Mouse (Mus musculus) heart, embryonic 14.5 days (tissue): ENCODE data around the gene Adgra1. TPM values are rescaled to one million over a fixed set of nuclear protein-coding genes. Genes with fewer than 3 reads are reported as not detected.

Source experiments
- ATAC-seq: fragments of 200-750 bp; cut with Nextera tagmentation; 2 replicates; pipeline ENCODE4 v1.8.0; 2017; ENCODE audit warnings: low read depth, moderate TSS enrichment; ENCODE audit not compliant: insufficient number of reproducible peaks, insufficient read depth, low FRiP score
- H3K27ac ChIP-seq, 2 experiments: fragments of 200-500 bp in 1 of 2; fragments of 300-500 bp in 1 of 2; sonication (generic) in 1 of 2; replicated peaks in 1 of 2; 2 replicates each; pipeline ENCODE4 v1.5.1; 2012 to 2014; ENCODE audit warnings: low read depth in 2 of 2, low read length in 2 of 2, control low read depth in 1 of 2, mild to moderate bottlenecking in 1 of 2, mixed read lengths in 1 of 2; ENCODE audit not compliant: control insufficient read depth in 1 of 2, insufficient read depth in 1 of 2
- H3K27me3 ChIP-seq: fragments of 300-500 bp; sonication (generic); 2 replicates; pipeline ENCODE4 v1.6.1; 2014; ENCODE audit warnings: mild to moderate bottlenecking, low read length, control low read depth; ENCODE audit not compliant: control insufficient read depth, insufficient read depth
- H3K36me3 ChIP-seq: fragments of 300-500 bp; sonication (generic); 2 replicates; pipeline ENCODE4 v1.6.1; 2014; ENCODE audit warnings: mild to moderate bottlenecking, control low read depth, low read length, mixed read lengths; ENCODE audit not compliant: control insufficient read depth, insufficient read depth
- H3K4me1 ChIP-seq, 2 experiments: fragments of 200-500 bp in 1 of 2; fragments of 300-500 bp in 1 of 2; sonication (generic) in 1 of 2; 2 replicates each; pipeline ENCODE4 v1.6.1; 2012 to 2014; ENCODE audit warnings: low read length in 2 of 2, control low read depth in 1 of 2, mixed read lengths in 1 of 2; ENCODE audit not compliant: control insufficient read depth in 2 of 2, insufficient read depth in 2 of 2
- H3K4me2 ChIP-seq: fragments of 300-500 bp; sonication (generic); 2 replicates; pipeline ENCODE4 v1.6.1; 2014; ENCODE audit warnings: mild to moderate bottlenecking, low read length
- H3K4me3 ChIP-seq, 2 experiments: fragments of 200-500 bp in 1 of 2; fragments of 300-500 bp in 1 of 2; sonication (generic) in 1 of 2; 2 replicates each; pipeline ENCODE4 v1.5.1; 2012 to 2014; ENCODE audit warnings: low read length in 2 of 2, mild to moderate bottlenecking in 2 of 2, control low read depth in 1 of 2, low read depth in 1 of 2, moderate library complexity in 1 of 2; ENCODE audit not compliant: control insufficient read depth in 1 of 2, insufficient read depth in 1 of 2
- H3K9ac ChIP-seq: fragments of 300-500 bp; sonication (generic); 2 replicates; pipeline ENCODE4 v1.6.1; 2014; ENCODE audit warnings: mild to moderate bottlenecking, low read length
- H3K9me3 ChIP-seq: fragments of 300-500 bp; sonication (generic); 2 replicates; pipeline ENCODE4 v1.6.1; 2016; ENCODE audit warnings: low read length, control low read depth; ENCODE audit not compliant: control insufficient read depth
- WGBS: fragments of 180-500 bp; shearing (Covaris S2); extraction: QIAGEN DNeasy Blood & Tissue Kit; methylation state at CpG from one replicate; pipeline ENCODE4 v1.1.7; 2014; 5-methylcytosine and 5-hydroxymethylcytosine counted together
- polyA plus RNA-seq: library from polyadenylated mRNA; unstranded; fragments of >200 nt; fragmentation: Nextera tagmentation; extraction: Ambion mirVana; gene quantifications from 2 replicates; pipeline ENCODE4 v1.2.1, GENCODE M21; 2014

The Adgra1 gene
- 0.19 TPM in 1 of 2 replicates, not detected in the other for polyA plus RNA-seq

DNA sequence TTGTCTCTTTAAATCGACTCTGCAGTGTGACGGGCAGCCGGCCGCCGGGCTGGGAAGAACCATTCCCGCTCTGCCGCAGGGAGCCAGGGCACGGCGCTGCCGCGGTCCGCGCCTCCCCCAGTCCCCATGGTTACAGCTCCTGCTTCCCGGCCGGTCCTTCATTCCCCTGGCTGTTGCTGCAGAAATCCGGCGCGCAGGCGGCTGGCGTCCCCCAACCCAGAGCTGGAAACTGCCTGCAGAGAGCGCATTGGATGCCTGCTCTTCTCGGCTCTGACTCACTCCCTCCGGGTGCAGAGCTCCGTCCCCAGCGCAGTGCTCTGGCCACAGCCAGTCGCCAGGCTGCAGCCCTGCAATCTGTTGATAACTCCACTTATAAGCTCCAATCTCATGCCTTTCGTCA is at the start of gene Adgra1:
Gene Adgra1 (plus strand): TSS at position 139 of the 400 bp plus-strand sequence.
- peak; percentile 68 for ATAC-seq
- Histone ChIP-seq H3K4me3 (peak within 1 kb of the TSS; percentile 15 to 24; a peak in 3 of 4 replicates), H3K9ac (0 out of 2 replicates have a peak within 1 kb of the TSS, but pooled peaks have one; percentile 12), H3K4me1 (peaks cover 5 to 8% of the 10 kb centered on the region in 2 experiments; a peak in 2 of 4 replicates), H3K9me3 (no peaks in the 10 kb centered on the region), H3K27me3 (peaks cover 30% of the 10 kb centered on the region), H3K4me2 (peak within 1 kb of the TSS; percentile 58), H3K36me3 (no peaks in the 10 kb centered on the region), H3K27ac (no peak within 1 kb of the TSS)
- under 1% methylated on average over 27 of the region's 27 CpGs for WGBS

DNA sequence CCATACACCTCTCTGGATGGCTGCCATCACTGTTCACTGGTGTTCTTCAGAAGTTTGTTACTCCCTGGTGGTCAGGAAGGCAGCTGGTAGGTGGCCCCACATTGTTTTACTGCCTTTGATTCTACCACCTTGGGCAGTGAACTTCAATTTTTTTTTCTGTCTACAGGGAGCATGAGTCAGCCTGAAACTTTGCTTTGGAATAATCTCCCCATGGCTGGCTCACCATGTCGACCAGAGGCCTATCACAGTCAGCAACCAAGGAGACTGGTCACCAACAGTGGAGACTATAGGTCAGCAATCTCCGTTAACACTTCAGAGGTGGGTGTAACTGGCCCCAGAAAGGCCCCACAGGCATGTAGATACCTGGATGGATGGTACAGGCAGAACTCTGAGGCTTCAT is 46.6 kb upstream of the Adgra1 start:
- no peaks in the 10 kb centered on the region for H3K4me1 ChIP-seq
- no peak overlapping the region for H3K9ac ChIP-seq
- no peak overlapping the region for H3K4me2 ChIP-seq
- 62% methylated on average over 2 of the region's 2 CpGs for WGBS
- no peak overlapping the region for H3K27ac ChIP-seq
- no peak for ATAC-seq
- H3K4me3 ChIP-seq = no peak overlapping the region
- no peaks in the 10 kb centered on the region for H3K27me3 ChIP-seq
- no peaks in the 10 kb centered on the region for H3K36me3 ChIP-seq
- no peaks in the 10 kb centered on the region for H3K9me3 ChIP-seq

DNA sequence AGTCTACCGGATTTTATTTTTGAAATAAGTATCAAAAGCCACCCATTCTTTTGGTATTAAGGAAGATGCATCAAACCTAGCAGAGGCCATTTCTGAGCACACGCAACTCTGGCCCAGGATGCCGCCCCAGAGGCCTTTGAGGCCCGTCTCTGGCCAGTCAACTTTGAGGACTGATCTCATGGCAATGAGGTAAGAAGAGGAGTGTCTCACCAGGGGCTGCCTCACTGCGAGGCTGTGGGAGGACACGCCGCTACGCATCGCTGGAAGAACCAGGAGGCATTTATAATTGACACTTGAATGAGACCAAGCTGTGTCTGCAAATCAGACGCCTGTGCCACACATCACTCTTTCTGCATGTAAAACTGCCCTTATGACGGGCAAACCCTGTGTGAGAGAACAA is 45.0 kb upstream of the Adgra1 start:
- H3K9ac ChIP-seq = no peak overlapping the region
- 84% methylated on average over 11 of the region's 11 CpGs for WGBS
- no peak overlapping the region for H3K4me2 ChIP-seq
- ATAC-seq = no peak
- no peaks in the 10 kb centered on the region for H3K36me3 ChIP-seq
- no peaks in the 10 kb centered on the region for H3K4me1 ChIP-seq
- no peak overlapping the region for H3K4me3 ChIP-seq
- H3K9me3 ChIP-seq = no peaks in the 10 kb centered on the region
- H3K27ac ChIP-seq = no peak overlapping the region
- H3K27me3 ChIP-seq = no peaks in the 10 kb centered on the region

DNA sequence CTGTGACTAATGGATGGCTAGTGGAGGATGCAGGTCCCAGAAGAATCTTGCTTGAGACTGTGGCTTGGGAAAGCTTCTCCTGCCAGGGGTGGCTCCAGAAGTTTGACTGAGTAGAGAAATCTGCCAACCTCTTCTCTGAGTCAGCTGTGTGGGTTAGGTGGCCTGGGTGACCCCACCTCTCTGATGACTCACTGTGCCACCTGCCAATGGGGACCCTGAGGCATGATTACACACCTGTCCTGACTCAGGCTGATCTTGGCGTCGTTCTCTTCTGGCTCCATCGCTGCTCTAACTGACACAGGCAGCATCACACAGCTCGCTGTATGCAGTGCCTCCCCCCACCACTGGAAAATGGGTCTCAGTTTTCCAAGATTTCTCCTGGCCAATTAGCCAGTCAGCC is 44.3 kb upstream of the Adgra1 start:
- 72% methylated on average over 4 of the region's 4 CpGs for WGBS
- H3K27ac ChIP-seq = no peak overlapping the region
- no peak overlapping the region for H3K9ac ChIP-seq
- H3K27me3 ChIP-seq = no peaks in the 10 kb centered on the region
- no peaks in the 10 kb centered on the region for H3K9me3 ChIP-seq
- H3K36me3 ChIP-seq = no peaks in the 10 kb centered on the region
- no peaks in the 10 kb centered on the region for H3K4me1 ChIP-seq
- no peak for ATAC-seq
- H3K4me2 ChIP-seq = no peak overlapping the region
- no peak overlapping the region for H3K4me3 ChIP-seq

DNA sequence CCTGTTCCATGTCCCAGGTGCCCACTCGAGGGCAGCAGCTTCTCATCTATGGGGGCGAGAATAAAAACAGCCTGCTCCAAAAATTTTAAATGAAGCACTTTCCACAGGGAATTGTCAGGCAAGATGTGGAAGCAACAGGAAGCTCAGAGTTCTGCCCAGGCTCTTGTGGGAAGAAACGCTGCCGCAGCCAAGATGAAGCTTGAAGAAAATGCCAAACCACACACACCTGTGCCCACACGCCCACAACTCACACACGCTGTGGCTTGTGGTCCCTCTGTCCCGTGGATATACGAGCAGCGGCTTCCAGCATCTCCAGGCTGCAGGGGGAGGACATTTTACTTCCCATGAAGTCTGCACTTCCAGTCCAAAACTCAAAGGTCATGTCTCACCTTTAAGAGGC is 42.4 kb upstream of the Adgra1 start:
- 72% methylated on average over 9 of the region's 9 CpGs for WGBS
- no peak overlapping the region for H3K9ac ChIP-seq
- H3K9me3 ChIP-seq = no peaks in the 10 kb centered on the region
- no peak overlapping the region for H3K27ac ChIP-seq
- no peaks in the 10 kb centered on the region for H3K4me1 ChIP-seq
- no peaks in the 10 kb centered on the region for H3K36me3 ChIP-seq
- no peak overlapping the region for H3K4me3 ChIP-seq
- no peaks in the 10 kb centered on the region for H3K27me3 ChIP-seq
- no peak for ATAC-seq
- H3K4me2 ChIP-seq = no peak overlapping the region

DNA sequence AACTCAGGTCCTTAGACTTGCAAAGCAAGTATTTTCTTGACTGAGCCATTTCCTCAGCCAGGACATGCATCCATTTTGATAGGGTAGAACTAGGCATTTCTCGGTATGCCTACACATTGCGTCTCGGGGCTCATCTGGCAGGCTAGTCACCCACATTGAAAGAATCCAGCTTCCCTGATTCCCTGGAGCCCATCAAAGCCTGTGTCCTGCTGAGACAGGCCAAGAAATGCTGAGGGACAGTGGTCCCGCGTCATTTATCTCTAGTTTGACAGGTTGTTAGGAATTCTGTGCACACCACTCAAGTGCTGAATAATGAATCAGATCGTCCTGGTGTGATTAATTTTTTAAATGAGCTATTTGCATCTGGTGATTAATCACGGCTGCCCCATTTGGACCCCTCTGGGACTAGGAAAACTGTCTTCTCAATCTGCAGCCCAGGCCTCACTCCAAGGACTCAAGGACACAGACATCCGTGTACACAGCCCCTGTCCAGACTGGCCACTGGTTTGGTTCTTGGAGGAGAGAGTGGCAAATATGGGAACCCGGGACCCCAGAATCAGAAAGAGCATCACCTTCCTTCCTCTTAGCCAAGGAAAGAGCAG is 38.9 kb upstream of the Adgra1 start:
- H3K9me3 ChIP-seq = no peaks in the 10 kb centered on the region
- no peak overlapping the region for H3K9ac ChIP-seq
- no peak for ATAC-seq
- 69% methylated on average over 9 of the region's 9 CpGs for WGBS
- no peak overlapping the region for H3K4me3 ChIP-seq
- no peak overlapping the region for H3K27ac ChIP-seq
- H3K4me2 ChIP-seq = no peak overlapping the region
- H3K27me3 ChIP-seq = no peaks in the 10 kb centered on the region
- no peaks in the 10 kb centered on the region for H3K36me3 ChIP-seq
- no peaks in the 10 kb centered on the region for H3K4me1 ChIP-seq

DNA sequence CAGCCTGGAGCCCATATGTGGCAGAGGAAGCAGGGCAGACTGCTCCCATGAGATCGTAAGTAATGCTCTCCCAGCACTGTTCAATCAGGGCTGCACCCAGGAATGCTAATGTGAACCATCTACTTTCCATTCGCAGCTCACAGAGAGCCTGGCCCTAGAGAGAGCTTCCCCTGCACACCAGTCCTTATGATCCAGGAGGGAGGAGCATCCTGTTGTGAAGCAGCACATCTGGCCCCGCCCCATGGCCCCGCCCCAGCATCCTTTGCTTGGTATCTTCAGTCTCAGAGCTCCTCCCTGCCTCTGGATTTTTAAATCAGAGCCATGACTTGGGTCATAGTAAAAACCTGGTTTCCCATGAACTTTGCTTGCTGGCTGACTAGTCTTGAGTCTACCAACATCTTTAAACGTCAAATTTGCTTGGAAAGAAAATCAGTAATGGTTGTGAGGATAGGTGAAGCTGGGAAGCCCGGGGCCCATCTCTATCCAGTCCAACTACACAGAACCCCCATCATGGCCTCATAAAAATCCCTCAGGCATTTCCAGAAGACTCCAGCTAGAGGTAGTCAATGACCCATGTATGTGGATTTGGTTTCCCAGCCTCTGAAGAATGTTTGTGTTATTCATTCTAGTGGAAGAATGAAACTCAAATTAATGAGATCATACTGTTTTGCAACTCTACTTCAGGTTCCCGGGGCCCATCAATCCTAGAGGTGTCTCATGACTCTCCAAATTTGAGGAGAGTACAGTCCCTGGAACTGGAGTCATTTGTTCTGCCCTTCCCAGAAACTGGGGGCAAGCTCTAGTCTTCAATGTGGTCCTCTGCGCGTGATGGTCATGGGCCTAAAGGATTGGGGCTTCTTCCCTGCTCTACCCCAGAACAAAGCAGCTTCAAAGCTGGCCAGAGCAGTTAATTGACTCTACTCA is 36.5 kb upstream of the Adgra1 start:
- Histone ChIP-seq H3K4me3 (no peak overlapping the region), H3K36me3 (no peaks in the 10 kb centered on the region), H3K4me2 (no peak overlapping the region), H3K4me1 (no peaks in the 10 kb centered on the region), H3K9ac (no peak overlapping the region), H3K27ac (no peak overlapping the region), H3K9me3 (no peaks in the 10 kb centered on the region), H3K27me3 (no peaks in the 10 kb centered on the region)
- WGBS = 70% methylated on average over 9 of the region's 9 CpGs
- no peak for ATAC-seq
